Mouse (Mus musculus) embryonic fibroblast, embryonic 13.5 days (primary cell): ENCODE results near the gene Cdc34b.

Experiments used
- CTCF ChIP-seq: IDR thresholded peaks from 2 replicates; pipeline ENCODE4 v1.5.1; 2011; ENCODE audit warnings: mild to moderate bottlenecking, control low read depth, low read length, moderate library complexity, borderline replicate concordance; ENCODE audit not compliant: insufficient read depth
- POLR2A ChIP-seq: IDR thresholded peaks from 2 replicates; pipeline ENCODE4 v1.6.1; 2011; ENCODE audit warnings: low read depth, mild to moderate bottlenecking, control low read depth, low read length, moderate library complexity

- TF ChIP-seq CTCF (no peak), POLR2A (no peak)
Measured at GRCm38 (mm10) chr11:94735746-94736145, 5.8 kb upstream of the Cdc34b start.
